Mouse (Mus musculus): ENCODE measurements around the gene Zswim3.

Zswim3 gene

GRCm38 (mm10) chr2:164803921-164804313 is 981 bp upstream of the Zswim3 start:
- no peak for DNase-seq (ENCODE audit: low read depth in 1 of 2, low spot score in 2 of 2)

- DNase-seq (ENCODE audit: low read depth in 1 of 2, low spot score in 2 of 2) = no peak
These were observed 427 bp downstream of the Zswim3 start for GRCm38 (mm10) chr2:164805332-164805718.

- DNase-seq (ENCODE audit: low read depth in 1 of 2, low spot score in 2 of 2) = no peak
These were observed 1.7 kb downstream of the Zswim3 start for GRCm38 (mm10) chr2:164806614-164807013.

GRCm38 (mm10) chr2:164813557-164813956 is 8.7 kb downstream of the Zswim3 start:
- DNase-seq (ENCODE audit: low read depth in 1 of 2, low spot score in 2 of 2) = no peak

- DNase-seq (ENCODE audit: low read depth in 1 of 2, low spot score in 2 of 2) = peak in 1 of 2 experiments; percentile 31
These were observed 10.4 kb downstream of the Zswim3 start for GRCm38 (mm10) chr2:164815348-164815747.

- no peak for DNase-seq (ENCODE audit: low read depth in 1 of 2, low spot score in 2 of 2)
These were observed 10.9 kb downstream of the Zswim3 start for GRCm38 (mm10) chr2:164815821-164816220.

- no peak for DNase-seq (ENCODE audit: low read depth in 1 of 2, low spot score in 2 of 2)
These were observed 12.3 kb downstream of the Zswim3 start for GRCm38 (mm10) chr2:164817206-164817605.

GRCm38 (mm10) chr2:164817703-164818102 is 12.8 kb downstream of the Zswim3 start:
- DNase-seq (ENCODE audit: low read depth in 1 of 2, low spot score in 2 of 2) = no peak

- no peak for DNase-seq (ENCODE audit: low read depth in 1 of 2, low spot score in 2 of 2)
These were observed 16.2 kb downstream of the Zswim3 start for GRCm38 (mm10) chr2:164821060-164821459.

- DNase-seq (ENCODE audit: low read depth in 1 of 2, low spot score in 2 of 2) = peak; percentile 97 to 98
These were observed 17.8 kb downstream of the Zswim3 start, which contains the start of gene Zswim1 for GRCm38 (mm10) chr2:164822636-164823165. TSS of gene Zswim1 (plus strand) at chr2:164822686.

GRCm38 (mm10) chr2:164823181-164823585 is 18.3 kb downstream of the Zswim3 start:
- no peak for DNase-seq (ENCODE audit: low read depth in 1 of 2, low spot score in 2 of 2)

GRCm38 (mm10) chr2:164823969-164824368 is 19.1 kb downstream of the Zswim3 start:
- DNase-seq (ENCODE audit: low read depth in 1 of 2, low spot score in 2 of 2) = no peak

GRCm38 (mm10) chr2:164825521-164825920 is 20.6 kb downstream of the Zswim3 start:
- DNase-seq (ENCODE audit: low read depth in 1 of 2, low spot score in 2 of 2) = no peak

- no peak for DNase-seq (ENCODE audit: low read depth in 1 of 2, low spot score in 2 of 2)
These were observed 22.4 kb downstream of the Zswim3 start for GRCm38 (mm10) chr2:164827146-164827850.

GRCm38 (mm10) chr2:164828437-164828836 is 23.5 kb downstream of the Zswim3 start, which contains the start of gene Spata25:
TSS of gene Spata25 (minus strand) at chr2:164828537.
- no peak for DNase-seq (ENCODE audit: low read depth in 1 of 2, low spot score in 2 of 2)

GRCm38 (mm10) chr2:164829090-164829489 is 24.2 kb downstream of the Zswim3 start:
- no peak for DNase-seq (ENCODE audit: low read depth in 1 of 2, low spot score in 2 of 2)

GRCm38 (mm10) chr2:164831029-164831428 is 26.1 kb downstream of the Zswim3 start:
- DNase-seq (ENCODE audit: low read depth in 1 of 2, low spot score in 2 of 2) = no peak

GRCm38 (mm10) chr2:164832032-164832747 is 27.3 kb downstream of the Zswim3 start:
- DNase-seq (ENCODE audit: low read depth in 1 of 2, low spot score in 2 of 2) = no peak

GRCm38 (mm10) chr2:164832748-164833301 is 27.9 kb downstream of the Zswim3 start, which contains the start of gene Ctsa:
TSS of gene Ctsa (plus strand) at chr2:164832873.
- peak; percentile 45 to 67 for DNase-seq (ENCODE audit: low read depth in 1 of 2, low spot score in 2 of 2)

GRCm38 (mm10) chr2:164833314-164833959 is 28.5 kb downstream of the Zswim3 start, which contains the start of gene Neurl2:
TSS of gene Neurl2 (minus strand) at chr2:164833456.
- peak; percentile 48 to 76 for DNase-seq (ENCODE audit: low read depth in 1 of 2, low spot score in 2 of 2)

- no peak for DNase-seq (ENCODE audit: low read depth in 1 of 2, low spot score in 2 of 2)
These were observed 29.6 kb downstream of the Zswim3 start for GRCm38 (mm10) chr2:164834531-164834930.

Measured in monocyte, adult 2 months (primary cell).